Mouse (Mus musculus): ENCODE measurements at regions not wholly inside any gene's neighbourhood (a gene's known extent, or its start where the extent isn't known, plus 50 kb on each side); places are given as distances from the start of the nearest gene placed in this dataset.

GRCm38 (mm10) chr15:61599734-61600133, 676.9 kb upstream of the A1bg start:
- H3K27me3 ChIP-seq (ENCODE audit: insufficient read depth, low read length), result no peaks in the 10 kb centered on the region
- H3K36me3 ChIP-seq (ENCODE audit: insufficient read depth, low read length), result no peaks in the 10 kb centered on the region
- no peaks in the 10 kb centered on the region for H3K9me3 ChIP-seq (ENCODE audit: low read length)
- TF ChIP-seq POU5F1 (IDR thresholded peaks at IDR 0.05; ENCODE audit: borderline replicate concordance, low read length), result no peak
- no peak for TF ChIP-seq NANOG (IDR thresholded peaks at IDR 0.05; ENCODE audit: borderline replicate concordance, low read length)
- no peak for TF ChIP-seq CTCF (conservative IDR thresholded peaks at IDR 0.05; ENCODE audit: low read length)
- no peak overlapping the region for H3K4me3 ChIP-seq (replicated peaks; ENCODE audit: low read length)
- no peaks in the 10 kb centered on the region for H3K4me1 ChIP-seq (replicated peaks; ENCODE audit: low read depth, low read length)

GRCm38 (mm10) chr15:61596318-61596717, 673.5 kb upstream of the A1bg start:
- no peaks in the 10 kb centered on the region for H3K4me1 ChIP-seq (replicated peaks; ENCODE audit: low read depth, low read length)
- TF ChIP-seq CTCF (conservative IDR thresholded peaks at IDR 0.05; ENCODE audit: low read length) (no peak), POU5F1 (IDR thresholded peaks at IDR 0.05; ENCODE audit: borderline replicate concordance, low read length) (no peak), NANOG (IDR thresholded peaks at IDR 0.05; ENCODE audit: borderline replicate concordance, low read length) (no peak)
- H3K9me3 ChIP-seq (ENCODE audit: low read length), result no peaks in the 10 kb centered on the region
- H3K4me3 ChIP-seq (replicated peaks; ENCODE audit: low read length), result no peak overlapping the region
- no peaks in the 10 kb centered on the region for H3K27me3 ChIP-seq (ENCODE audit: insufficient read depth, low read length)
- H3K36me3 ChIP-seq (ENCODE audit: insufficient read depth, low read length), result no peaks in the 10 kb centered on the region

GRCm38 (mm10) chr15:61588956-61589355, 666.1 kb upstream of the A1bg start:
- TF ChIP-seq POU5F1 (IDR thresholded peaks at IDR 0.05; ENCODE audit: borderline replicate concordance, low read length) (no peak), NANOG (IDR thresholded peaks at IDR 0.05; ENCODE audit: borderline replicate concordance, low read length) (no peak), CTCF (conservative IDR thresholded peaks at IDR 0.05; ENCODE audit: low read length) (no peak)
- Histone ChIP-seq H3K9me3 (ENCODE audit: low read length) (no peaks in the 10 kb centered on the region), H3K4me1 (replicated peaks; ENCODE audit: low read depth, low read length) (no peaks in the 10 kb centered on the region), H3K36me3 (ENCODE audit: insufficient read depth, low read length) (no peaks in the 10 kb centered on the region), H3K4me3 (replicated peaks; ENCODE audit: low read length) (no peak overlapping the region), H3K27me3 (ENCODE audit: insufficient read depth, low read length) (no peaks in the 10 kb centered on the region)

- no peaks in the 10 kb centered on the region for H3K27me3 ChIP-seq (ENCODE audit: insufficient read depth, low read length)
- no peaks in the 10 kb centered on the region for H3K36me3 ChIP-seq (ENCODE audit: insufficient read depth, low read length)
- no peak overlapping the region for H3K4me3 ChIP-seq (replicated peaks; ENCODE audit: low read length)
- no peaks in the 10 kb centered on the region for H3K9me3 ChIP-seq (ENCODE audit: low read length)
- H3K4me1 ChIP-seq (replicated peaks; ENCODE audit: low read depth, low read length), result no peaks in the 10 kb centered on the region
- TF ChIP-seq POU5F1 (IDR thresholded peaks at IDR 0.05; ENCODE audit: borderline replicate concordance, low read length) (no peak), NANOG (IDR thresholded peaks at IDR 0.05; ENCODE audit: borderline replicate concordance, low read length) (no peak), CTCF (conservative IDR thresholded peaks at IDR 0.05; ENCODE audit: low read length) (no peak)
These were observed 659.5 kb upstream of the A1bg start for GRCm38 (mm10) chr15:61582335-61582734.

GRCm38 (mm10) chr15:61563347-61563746, 640.5 kb upstream of the A1bg start:
- H3K9me3 ChIP-seq (ENCODE audit: low read length), result no peaks in the 10 kb centered on the region
- no peaks in the 10 kb centered on the region for H3K27me3 ChIP-seq (ENCODE audit: insufficient read depth, low read length)
- TF ChIP-seq CTCF (conservative IDR thresholded peaks at IDR 0.05; ENCODE audit: low read length) (no peak), POU5F1 (IDR thresholded peaks at IDR 0.05; ENCODE audit: borderline replicate concordance, low read length) (no peak), NANOG (IDR thresholded peaks at IDR 0.05; ENCODE audit: borderline replicate concordance, low read length) (no peak)
- no peaks in the 10 kb centered on the region for H3K36me3 ChIP-seq (ENCODE audit: insufficient read depth, low read length)
- no peak overlapping the region for H3K4me3 ChIP-seq (replicated peaks; ENCODE audit: low read length)
- H3K4me1 ChIP-seq (replicated peaks; ENCODE audit: low read depth, low read length), result no peaks in the 10 kb centered on the region

- Histone ChIP-seq H3K27me3 (ENCODE audit: insufficient read depth, low read length) (no peaks in the 10 kb centered on the region), H3K4me1 (replicated peaks; ENCODE audit: low read depth, low read length) (no peaks in the 10 kb centered on the region), H3K36me3 (ENCODE audit: insufficient read depth, low read length) (no peaks in the 10 kb centered on the region), H3K4me3 (replicated peaks; ENCODE audit: low read length) (no peak overlapping the region), H3K9me3 (ENCODE audit: low read length) (no peaks in the 10 kb centered on the region)
- TF ChIP-seq POU5F1 (IDR thresholded peaks at IDR 0.05; ENCODE audit: borderline replicate concordance, low read length), result no peak
- TF ChIP-seq CTCF (conservative IDR thresholded peaks at IDR 0.05; ENCODE audit: low read length), result no peak
- no peak for TF ChIP-seq NANOG (IDR thresholded peaks at IDR 0.05; ENCODE audit: borderline replicate concordance, low read length)
These were observed 639.4 kb upstream of the A1bg start for GRCm38 (mm10) chr15:61562252-61562651.

GRCm38 (mm10) chr15:61553908-61554307, 631.1 kb upstream of the A1bg start:
- Histone ChIP-seq H3K4me3 (replicated peaks; ENCODE audit: low read length) (no peak overlapping the region), H3K4me1 (replicated peaks; ENCODE audit: low read depth, low read length) (no peaks in the 10 kb centered on the region), H3K27me3 (ENCODE audit: insufficient read depth, low read length) (no peaks in the 10 kb centered on the region), H3K9me3 (ENCODE audit: low read length) (no peaks in the 10 kb centered on the region), H3K36me3 (ENCODE audit: insufficient read depth, low read length) (no peaks in the 10 kb centered on the region)
- TF ChIP-seq POU5F1 (IDR thresholded peaks at IDR 0.05; ENCODE audit: borderline replicate concordance, low read length) (no peak), NANOG (IDR thresholded peaks at IDR 0.05; ENCODE audit: borderline replicate concordance, low read length) (no peak), CTCF (conservative IDR thresholded peaks at IDR 0.05; ENCODE audit: low read length) (no peak)

- H3K27me3 ChIP-seq (ENCODE audit: insufficient read depth, low read length), result no peaks in the 10 kb centered on the region
- no peak for TF ChIP-seq POU5F1 (IDR thresholded peaks at IDR 0.05; ENCODE audit: borderline replicate concordance, low read length)
- no peak for TF ChIP-seq NANOG (IDR thresholded peaks at IDR 0.05; ENCODE audit: borderline replicate concordance, low read length)
- no peak for TF ChIP-seq CTCF (conservative IDR thresholded peaks at IDR 0.05; ENCODE audit: low read length)
- H3K36me3 ChIP-seq (ENCODE audit: insufficient read depth, low read length), result no peaks in the 10 kb centered on the region
- no peaks in the 10 kb centered on the region for H3K9me3 ChIP-seq (ENCODE audit: low read length)
- no peak overlapping the region for H3K4me3 ChIP-seq (replicated peaks; ENCODE audit: low read length)
- H3K4me1 ChIP-seq (replicated peaks; ENCODE audit: low read depth, low read length), result no peaks in the 10 kb centered on the region
These were observed 630.4 kb upstream of the A1bg start for GRCm38 (mm10) chr15:61553081-61553680.

GRCm38 (mm10) chr15:61551206-61551605, 628.4 kb upstream of the A1bg start:
- no peak for TF ChIP-seq POU5F1 (IDR thresholded peaks at IDR 0.05; ENCODE audit: borderline replicate concordance, low read length)
- TF ChIP-seq NANOG (IDR thresholded peaks at IDR 0.05; ENCODE audit: borderline replicate concordance, low read length), result no peak
- no peak for TF ChIP-seq CTCF (conservative IDR thresholded peaks at IDR 0.05; ENCODE audit: low read length)
- H3K4me1 ChIP-seq (replicated peaks; ENCODE audit: low read depth, low read length), result no peaks in the 10 kb centered on the region
- H3K9me3 ChIP-seq (ENCODE audit: low read length), result no peaks in the 10 kb centered on the region
- no peaks in the 10 kb centered on the region for H3K36me3 ChIP-seq (ENCODE audit: insufficient read depth, low read length)
- no peak overlapping the region for H3K4me3 ChIP-seq (replicated peaks; ENCODE audit: low read length)
- no peaks in the 10 kb centered on the region for H3K27me3 ChIP-seq (ENCODE audit: insufficient read depth, low read length)
